Mouse (Mus musculus): ENCODE data around the gene Megf6.

DNA sequence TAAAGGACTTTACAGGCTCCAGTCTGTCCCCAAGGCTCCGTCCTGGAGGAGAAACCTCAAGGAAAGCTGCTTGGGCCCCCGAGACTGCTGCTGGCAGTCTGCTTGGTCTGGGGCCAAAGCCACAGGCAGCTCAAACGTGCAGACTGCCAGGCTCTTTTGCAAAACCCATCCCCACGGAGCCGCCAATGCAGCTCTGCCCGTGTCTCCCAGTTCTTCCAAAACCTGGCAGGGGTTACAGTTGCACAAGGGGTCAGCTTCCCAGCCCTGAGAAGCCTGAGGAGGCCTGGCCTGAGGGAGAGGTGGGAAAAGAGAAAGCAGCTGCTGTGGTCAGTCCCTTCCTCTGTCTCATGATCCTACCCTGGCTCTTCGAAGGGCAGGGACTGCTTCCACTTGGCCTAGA is 74.8 kb downstream of the Megf6 start:
- no peak for TF ChIP-seq GATA1 (IDR thresholded peaks at IDR 0.05; ENCODE audit: borderline replicate concordance, low read length)
- TF ChIP-seq FLI1 (IDR thresholded peaks at IDR 0.05; ENCODE audit: low read length), result no peak

Data from megakaryocyte, embryonic 14.5 days (primary cell).